ENCODE assay signal across 32 mouse cellular contexts in genomic region chr19:7601551-7601950, GRCm38 (mm10). TPM values are rescaled to one million over a fixed set of nuclear protein-coding genes. Genes with fewer than 3 reads are reported as not detected.
DNase-seq lines count a peak whose midpoint lies in the region; ATAC-seq lines count a peak whose summit lies in the region.
"Had no signal": no experiment of that assay in that cellular context is flagged by ENCODE, and none has a peak within 500 bp of the region (broad histone marks: within the 10 kb centered on the region; RNA-seq: fewer than 3 reads in every experiment).

No protein-coding gene starts in this region.

- no peak for ATAC-seq in intestine, embryonic 14.5 days (replicated peaks; ENCODE audit: low FRiP score, low TSS enrichment, low read depth)
- no peak for ATAC-seq in intestine, embryonic 15.5 days
- ATAC-seq: forebrain, embryonic 15.5 days; hindbrain, embryonic 16.5 days; intestine, postnatal 0 days had no signal

- no peak overlapping the region for H3K4me2 ChIP-seq in intestine, embryonic 14.5 days (ENCODE audit: low read length)
- H3K4me2 ChIP-seq in intestine, embryonic 15.5 days (replicated peaks), result no peak overlapping the region
- H3K4me2 ChIP-seq: embryonic facial prominence, embryonic 13.5 days; forebrain, embryonic 12.5 days; forebrain, embryonic 15.5 days; heart, embryonic 13.5 days; hindbrain, embryonic 13.5 days had no signal

- no peak overlapping the region for H3K9ac ChIP-seq in intestine, embryonic 14.5 days (ENCODE audit: low read length)
- no peak overlapping the region for H3K9ac ChIP-seq in intestine, embryonic 15.5 days
- H3K9ac ChIP-seq: embryonic facial prominence, embryonic 13.5 days; forebrain, embryonic 12.5 days; forebrain, embryonic 15.5 days; heart, embryonic 13.5 days; hindbrain, embryonic 13.5 days had no signal

- no peaks in the 10 kb centered on the region for H3K36me3 ChIP-seq in intestine, embryonic 14.5 days (ENCODE audit: control insufficient read depth, insufficient read depth, low read length)
- no peaks in the 10 kb centered on the region for H3K36me3 ChIP-seq in intestine, embryonic 15.5 days
- H3K36me3 ChIP-seq: embryonic facial prominence, embryonic 10.5 days; embryonic facial prominence, embryonic 13.5 days; forebrain, embryonic 12.5 days; forebrain, embryonic 15.5 days; G1E; heart, embryonic 10.5 days; heart, embryonic 13.5 days; hindbrain, embryonic 13.5 days had no signal

- no peaks in the 10 kb centered on the region for H3K9me3 ChIP-seq in intestine, embryonic 14.5 days (ENCODE audit: control insufficient read depth, low read length)
- H3K9me3 ChIP-seq in intestine, embryonic 15.5 days, result no peaks in the 10 kb centered on the region
- H3K9me3 ChIP-seq: embryonic facial prominence, embryonic 10.5 days; embryonic facial prominence, embryonic 13.5 days; forebrain, embryonic 12.5 days; forebrain, embryonic 15.5 days; G1E; heart, embryonic 10.5 days; heart, embryonic 13.5 days; hindbrain, embryonic 13.5 days had no signal

- H3K27me3 ChIP-seq in intestine, embryonic 14.5 days (replicated peaks; ENCODE audit: control insufficient read depth, insufficient read depth, low read length), result no peaks in the 10 kb centered on the region
- no peaks in the 10 kb centered on the region for H3K27me3 ChIP-seq in intestine, embryonic 15.5 days (replicated peaks)
- H3K27me3 ChIP-seq: CH12.LX; embryonic facial prominence, embryonic 13.5 days; forebrain, embryonic 15.5 days had no signal

- peaks cover 2% of the 10 kb centered on the region; the same call in 1 of the 2 replicates for H3K4me1 ChIP-seq in intestine, embryonic 14.5 days (replicated peaks; ENCODE audit: control insufficient read depth, insufficient read depth, low read length)
- peaks cover 4% of the 10 kb centered on the region; the same call in 1 of the 2 replicates for H3K4me1 ChIP-seq in intestine, embryonic 15.5 days (replicated peaks)

- no peak overlapping the region for H3K4me3 ChIP-seq in intestine, embryonic 14.5 days (ENCODE audit: low read depth, low read length)
- H3K4me3 ChIP-seq in intestine, embryonic 15.5 days (replicated peaks), result no peak overlapping the region
- H3K4me3 ChIP-seq: embryonic facial prominence, embryonic 10.5 days; embryonic facial prominence, embryonic 13.5 days; erythroblast, embryonic 14.5 days; forebrain, embryonic 12.5 days; forebrain, embryonic 15.5 days; heart, adult 2 months; heart, embryonic 10.5 days; heart, embryonic 13.5 days; hindbrain, embryonic 13.5 days had no signal

- no peak overlapping the region for H3K27ac ChIP-seq in intestine, embryonic 14.5 days (ENCODE audit: low read depth)
- H3K27ac ChIP-seq in intestine, embryonic 15.5 days, result no peak overlapping the region
- H3K27ac ChIP-seq: embryonic facial prominence, embryonic 10.5 days; embryonic facial prominence, embryonic 13.5 days; forebrain, embryonic 12.5 days; forebrain, embryonic 15.5 days; heart, adult 2 months; heart, embryonic 10.5 days; heart, embryonic 13.5 days; hindbrain, embryonic 13.5 days had no signal

- peak; percentile 63 for DNase-seq in adrenal gland, postnatal 10 days
- DNase-seq in adrenal gland, adult 18-20 months (ENCODE audit: low spot score in 2 of 2), result no peak
- peak; percentile 45 for DNase-seq in intestine, embryonic 14.5 days (ENCODE audit: low spot score)
- peak; percentile 46 for DNase-seq in NIH3T3 (ENCODE audit: low read depth)
- peak; percentile 18 for DNase-seq in adrenal gland, postnatal 25 days
- DNase-seq in layer of hippocampus, postnatal 10 days (ENCODE audit: low spot score in 2 of 2), result no peak
- DNase-seq in kidney, adult 18-20 months, result no peak
- DNase-seq: B cell, adult 2 months; cerebellum, adult 11-12 months; cerebellum, adult 8-10 months; cerebellum, postnatal 36 days; embryo, embryonic 11 days; gastrocnemius, postnatal 25 days; heart, adult 2 months; heart, postnatal 14 days; kidney, adult 8-10 months had no signal

- 81% methylated on average over 4 of the region's 4 CpGs for WGBS in intestine, embryonic 14.5 days
- WGBS in intestine, embryonic 15.5 days, result 84% methylated on average over 4 of the region's 4 CpGs

RNA-seq across cellular contexts. Expression of gene Lgals12, which starts 5.4 kb away (rescaled TPM):
- 10 to 100 TPM; 20.3 to 29.6 TPM for total RNA-seq in adrenal gland, postnatal 10 days (2021)
- total RNA-seq in adrenal gland, adult 18-20 months (2021), result 10 to 100 TPM; 18.9 to 67.5 TPM
- 0.88 and 0.93 TPM in 2 replicates for polyA plus RNA-seq in intestine, embryonic 14.5 days (2014; fragmentation: Nextera tagmentation; extraction: Ambion mirVana)
- 1.3 and 2.4 TPM in 2 replicates for polyA plus RNA-seq in intestine, embryonic 15.5 days (2015; fragmentation: Nextera tagmentation; extraction: Ambion mirVana)
- total RNA-seq in adrenal gland, postnatal 25 days (2021), result 14.1 and 16.8 TPM in 2 replicates
- under 1 TPM; 0.54 to 0.66 TPM for total RNA-seq in layer of hippocampus, postnatal 10 days (2021)
- total RNA-seq: CH12.LX; G1E; hematopoietic stem cell, adult 5-6 weeks had no signal
- polyA plus RNA-seq: erythroblast, embryonic 14.5 days; G1E had no signal

RNA-seq across cellular contexts. Expression of gene Hrasls5, which starts 10.8 kb away (rescaled TPM):
- under 1 TPM in 1 of 2 experiments, not detected in 1; 0.39 TPM for total RNA-seq in adrenal gland, postnatal 10 days (2021)
- total RNA-seq in adrenal gland, adult 18-20 months (2021), result under 1 TPM; 0.30 to 0.77 TPM
- polyA plus RNA-seq in intestine, embryonic 14.5 days (2014; fragmentation: Nextera tagmentation; extraction: Ambion mirVana), result not detected in 2 replicates
- polyA plus RNA-seq in intestine, embryonic 15.5 days (2015; fragmentation: Nextera tagmentation; extraction: Ambion mirVana), result not detected in 2 replicates
- total RNA-seq in adrenal gland, postnatal 25 days (2021), result not detected in 2 replicates
- not detected for total RNA-seq in layer of hippocampus, postnatal 10 days (2021)
- total RNA-seq: CH12.LX; G1E; gastrocnemius, adult 8-10 months; gastrocnemius, postnatal 25 days; heart, adult 2 months; heart, postnatal 14 days; hematopoietic stem cell, adult 5-6 weeks had no signal
- polyA plus RNA-seq: embryonic facial prominence, embryonic 10.5 days; embryonic facial prominence, embryonic 13.5 days; erythroblast, embryonic 14.5 days; forebrain, embryonic 12.5 days; forebrain, embryonic 15.5 days; G1E; heart, embryonic 10.5 days; heart, embryonic 13.5 days; heart, embryonic 16.5 days; hindbrain, embryonic 13.5 days; hindbrain, embryonic 16.5 days; intestine, postnatal 0 days had no signal

RNA-seq across cellular contexts. Expression of gene Pla2g16, which starts 44.3 kb away (rescaled TPM):
- 10 to 100 TPM; 83.3 to 97.3 TPM for total RNA-seq in adrenal gland, postnatal 10 days (2021)
- 100 to 1,000 TPM in 1 of 2 experiments, 10 to 100 TPM in 1; 60.4 to 132 TPM for total RNA-seq in adrenal gland, adult 18-20 months (2021)
- 7.0 and 8.4 TPM in 2 replicates for polyA plus RNA-seq in intestine, embryonic 14.5 days (2014; fragmentation: Nextera tagmentation; extraction: Ambion mirVana)
- polyA plus RNA-seq in intestine, embryonic 15.5 days (2015; fragmentation: Nextera tagmentation; extraction: Ambion mirVana), result 7.6 and 8.4 TPM in 2 replicates
- total RNA-seq in adrenal gland, postnatal 25 days (2021), result 29.8 and 41.6 TPM in 2 replicates
- 10 to 100 TPM; 10.1 to 13.5 TPM for total RNA-seq in layer of hippocampus, postnatal 10 days (2021)
- polyA plus RNA-seq: G1E had no signal

Comparison
In these comparisons a context has a peak if more than half of its experiments do, and no peak if none do; other contexts are left out.
1. DNase-seq: peak in adrenal gland, postnatal 10 days (single experiment), intestine, embryonic 14.5 days (single experiment), NIH3T3 (single experiment) and adrenal gland, postnatal 25 days (single experiment); none in adrenal gland, adult 18-20 months (0 of 2), layer of hippocampus, postnatal 10 days (0 of 2) and kidney, adult 18-20 months (single experiment).